Mouse (Mus musculus): Measurements from ENCODE around the gene Prdx3.
"Not testable (repeated sequence)": the region's sequence is repeated elsewhere in the genome, so short reads cannot be mapped to it uniquely, and the experiment has no call there.

Prdx3 gene

DNA sequence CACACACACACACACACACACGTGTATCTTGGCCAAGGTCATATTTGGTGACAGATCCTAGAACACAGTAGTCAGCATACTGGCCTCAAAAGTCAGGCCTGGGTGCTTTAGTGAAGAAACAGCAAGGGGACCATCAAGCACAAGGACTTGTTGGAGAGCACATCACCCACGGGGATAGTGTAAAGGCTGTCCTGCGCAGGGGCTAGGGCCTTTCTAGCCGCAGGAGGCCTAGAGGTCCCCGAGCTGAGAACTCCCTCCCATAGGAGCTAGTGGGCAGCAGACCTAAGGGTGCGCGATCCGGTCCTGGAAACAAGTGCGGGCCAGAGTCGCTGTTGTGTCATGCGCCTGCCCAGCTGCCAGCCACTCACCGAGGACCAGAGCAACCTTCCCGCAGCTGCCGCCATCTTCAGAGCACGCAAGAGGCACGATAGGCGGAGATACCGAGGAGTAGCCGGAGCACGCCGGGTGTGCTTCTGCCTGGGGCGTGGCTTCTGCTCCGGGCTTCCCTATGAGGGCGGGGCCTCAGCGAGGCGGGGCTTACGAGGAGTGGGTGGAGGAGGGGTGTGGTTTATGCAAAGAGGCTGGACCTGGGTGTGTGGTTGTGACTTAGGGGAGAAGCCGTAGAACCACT lies at the start of gene Prdx3:
TSS of gene Prdx3 (minus strand) at position 493 of the 631 bp plus-strand sequence.
- DNase-seq = peak; percentile 98 to 99

DNA sequence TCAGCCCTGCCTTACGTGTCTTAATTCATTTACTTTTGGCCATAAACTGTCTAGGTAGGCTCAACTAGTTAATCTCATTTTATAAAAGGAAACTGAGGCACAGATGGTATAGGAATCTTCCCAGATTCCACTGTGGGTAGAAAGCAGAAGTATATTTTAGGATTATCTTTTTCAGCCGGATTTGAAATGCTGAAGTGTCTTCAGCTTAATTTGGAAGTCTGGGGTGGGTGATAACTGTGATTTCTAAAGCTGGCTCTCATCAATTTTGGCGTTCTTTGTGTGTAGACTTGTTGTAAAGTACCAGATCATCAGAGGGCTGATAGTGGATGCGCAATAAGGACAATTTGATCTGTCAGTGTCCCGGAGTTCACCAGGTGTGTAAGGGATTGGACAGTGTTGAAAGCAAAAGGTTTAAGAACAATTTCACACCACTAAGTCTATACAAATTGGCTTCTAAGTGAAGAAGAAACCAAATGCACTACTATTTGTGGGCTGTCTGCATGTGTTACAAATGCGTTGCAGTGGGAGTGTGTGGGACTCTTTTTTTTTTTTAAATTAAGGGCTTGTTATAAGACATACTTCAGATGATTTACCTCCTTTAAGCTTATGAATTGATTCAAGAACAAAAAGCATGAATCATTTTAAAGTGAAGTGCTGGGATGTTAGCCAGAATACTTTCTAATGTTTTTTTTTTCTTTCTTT lies 42.7 kb upstream of the Prdx3 start:
- DNase-seq = no peak

DNA sequence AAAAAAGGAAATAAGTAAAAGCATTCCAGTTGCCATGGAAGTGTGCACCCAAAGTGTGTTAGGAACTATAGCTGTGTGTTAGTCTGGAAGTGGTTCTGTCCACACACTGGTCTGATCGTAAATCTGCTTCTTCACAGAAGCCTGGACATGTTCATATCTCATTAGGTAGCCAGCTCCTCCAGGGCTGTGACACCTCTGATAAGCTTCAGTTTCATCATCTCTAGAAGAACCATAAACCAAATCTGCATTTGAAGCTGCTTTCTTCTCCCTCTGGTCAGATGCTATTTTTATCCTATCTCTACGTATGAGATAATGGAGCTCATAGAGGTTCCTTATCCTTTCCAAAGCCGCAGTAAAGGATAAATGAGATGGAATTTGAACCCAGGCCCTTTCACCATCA lies 41.5 kb upstream of the Prdx3 start:
- no peak for DNase-seq

DNA sequence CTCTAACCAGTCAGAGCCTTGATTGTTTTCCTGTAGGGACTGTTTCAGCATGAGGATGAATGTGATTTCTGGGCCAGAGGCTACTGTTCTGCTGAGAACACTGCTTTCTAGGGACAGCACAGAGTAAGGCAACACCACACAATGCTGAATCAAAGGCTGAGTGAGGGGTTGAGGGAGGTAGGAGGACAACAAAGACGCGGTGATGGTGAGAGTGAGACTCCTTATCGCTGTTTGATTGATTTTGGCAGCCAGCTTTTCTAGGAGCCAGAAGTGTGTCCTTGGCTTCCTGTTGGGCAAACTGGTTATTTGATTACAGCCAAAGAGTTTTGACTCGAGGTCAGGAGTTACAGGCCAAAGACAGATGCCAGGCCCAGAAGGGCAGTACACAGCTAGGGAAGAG lies 40.9 kb upstream of the Prdx3 start:
- DNase-seq = no peak

DNA sequence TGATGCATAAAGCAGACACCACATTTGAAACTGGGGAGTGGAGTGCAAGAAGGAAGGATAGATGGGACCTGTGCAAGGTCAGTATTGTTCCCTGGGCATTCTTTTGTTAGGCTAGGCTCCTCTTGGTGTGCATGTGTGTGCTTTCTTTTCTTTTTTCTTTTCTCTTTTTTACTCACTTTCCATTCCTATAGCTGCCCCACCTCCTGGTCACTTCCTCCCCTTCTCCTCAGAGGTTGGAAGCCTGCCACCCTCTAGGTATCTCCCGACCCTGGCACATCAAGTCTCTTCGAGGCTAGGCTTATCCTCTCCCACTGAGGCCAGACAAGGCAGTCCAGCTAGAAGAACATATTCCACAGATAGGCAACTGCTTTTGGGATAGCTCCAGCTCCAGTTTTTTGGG lies 37.3 kb upstream of the Prdx3 start:
- DNase-seq = no peak

DNA sequence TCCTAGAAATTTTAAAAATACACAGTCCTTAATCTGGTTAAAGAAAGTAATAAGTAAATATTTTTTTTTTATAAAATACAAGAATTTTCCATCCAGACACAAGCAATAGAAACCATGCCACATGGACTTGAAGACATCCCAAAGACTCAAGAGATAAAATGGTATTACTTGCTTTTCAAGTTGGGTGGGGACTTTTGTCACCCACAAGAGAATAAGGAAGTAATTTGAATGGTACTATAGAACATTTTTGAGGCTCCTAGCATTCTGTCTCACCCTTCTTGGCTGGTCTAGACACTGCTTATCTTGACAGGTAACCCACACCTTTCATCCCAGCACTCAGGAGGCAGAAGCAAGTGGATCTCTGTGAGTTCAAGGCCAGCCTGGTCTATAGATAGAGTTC lies 35.9 kb upstream of the Prdx3 start:
- DNase-seq = no peak

DNA sequence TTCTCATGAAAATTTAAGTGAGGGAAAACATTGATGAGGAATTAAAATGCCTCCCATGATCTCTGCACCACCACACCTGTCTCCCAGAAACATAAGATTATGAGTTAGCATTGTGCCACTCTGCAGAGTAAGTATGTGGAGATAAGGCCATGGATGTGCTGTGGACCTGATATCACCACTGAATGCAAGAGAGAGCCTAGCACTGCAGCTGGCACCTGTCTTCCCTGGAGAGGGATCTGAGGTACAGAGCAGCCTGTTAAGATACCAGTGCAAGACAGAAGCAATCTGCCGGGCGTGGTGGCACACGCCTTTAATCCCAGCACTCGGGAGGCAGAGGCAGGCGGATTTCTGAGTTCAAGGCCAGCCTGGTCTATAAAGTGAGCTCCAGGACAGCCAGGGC lies 31.1 kb upstream of the Prdx3 start:
- no peak for DNase-seq

DNA sequence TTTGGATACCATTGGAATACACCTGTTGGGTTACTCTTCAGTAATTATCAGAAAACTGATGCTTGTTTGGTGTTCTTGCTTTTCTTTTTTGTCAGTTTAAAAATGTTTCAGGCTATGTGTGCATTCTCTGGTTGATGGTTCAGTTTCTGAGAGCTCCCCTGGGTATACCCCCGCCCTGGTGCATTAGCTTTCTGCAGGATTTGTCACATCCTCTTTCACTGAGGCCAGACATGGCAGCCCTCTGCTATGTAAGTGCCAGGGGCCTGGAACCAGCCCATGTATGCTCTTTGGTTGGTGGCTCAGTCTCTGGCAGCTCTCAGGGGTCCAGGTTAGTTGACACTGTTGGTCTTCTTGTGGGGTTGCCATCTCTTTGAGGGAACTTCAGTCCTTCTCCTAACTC lies 29.6 kb upstream of the Prdx3 start:
- no peak for DNase-seq

DNA sequence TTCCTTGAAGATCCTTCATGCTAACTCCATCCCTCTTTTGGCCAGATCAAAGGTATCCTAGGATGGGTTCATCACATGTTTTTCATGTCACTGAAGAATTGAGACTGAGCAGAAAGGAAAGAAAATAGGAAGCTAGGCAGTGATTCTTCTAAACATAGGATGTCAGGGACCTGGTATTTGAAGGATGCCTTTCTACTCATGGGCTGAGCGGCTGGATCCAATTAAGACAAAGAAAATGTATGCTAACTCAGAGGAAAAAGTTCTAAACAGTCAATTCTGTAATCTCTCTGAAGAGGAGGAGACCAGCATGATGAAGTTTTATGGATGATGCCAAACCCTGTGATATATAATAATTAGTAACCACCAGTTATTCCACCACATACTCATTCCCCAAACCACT lies 28.8 kb upstream of the Prdx3 start:
- DNase-seq = no peak

DNA sequence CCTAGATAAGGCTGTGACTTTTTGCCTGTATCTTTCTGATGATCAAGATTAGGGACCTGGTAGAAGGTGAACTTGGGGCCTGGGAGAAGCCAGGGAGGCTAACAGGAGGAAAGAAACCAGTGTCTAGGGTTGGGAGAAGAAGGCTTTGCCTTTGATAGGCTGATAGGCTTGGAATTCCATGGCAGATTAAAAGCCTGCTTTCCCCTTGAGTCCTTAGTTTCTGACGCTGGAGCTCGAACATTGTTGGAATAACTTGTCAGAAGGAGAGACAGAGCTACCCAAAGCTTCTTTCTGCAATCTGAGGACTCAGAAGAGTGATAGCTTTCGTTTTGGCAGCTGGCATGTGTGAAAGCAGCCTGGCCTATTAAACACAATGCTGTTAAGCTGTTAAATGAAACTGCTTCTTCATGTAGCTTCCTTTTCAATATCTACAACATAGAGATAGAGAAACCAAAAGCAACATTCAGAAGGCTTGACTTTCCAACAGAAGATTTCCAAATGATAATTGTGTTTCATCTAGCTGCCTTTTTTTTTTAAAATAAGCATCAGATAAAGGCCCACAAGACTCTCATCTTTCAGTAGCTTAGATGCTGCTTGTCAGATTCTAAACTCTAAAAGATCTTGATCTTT lies 21.0 kb upstream of the Prdx3 start:
- DNase-seq = no peak

DNA sequence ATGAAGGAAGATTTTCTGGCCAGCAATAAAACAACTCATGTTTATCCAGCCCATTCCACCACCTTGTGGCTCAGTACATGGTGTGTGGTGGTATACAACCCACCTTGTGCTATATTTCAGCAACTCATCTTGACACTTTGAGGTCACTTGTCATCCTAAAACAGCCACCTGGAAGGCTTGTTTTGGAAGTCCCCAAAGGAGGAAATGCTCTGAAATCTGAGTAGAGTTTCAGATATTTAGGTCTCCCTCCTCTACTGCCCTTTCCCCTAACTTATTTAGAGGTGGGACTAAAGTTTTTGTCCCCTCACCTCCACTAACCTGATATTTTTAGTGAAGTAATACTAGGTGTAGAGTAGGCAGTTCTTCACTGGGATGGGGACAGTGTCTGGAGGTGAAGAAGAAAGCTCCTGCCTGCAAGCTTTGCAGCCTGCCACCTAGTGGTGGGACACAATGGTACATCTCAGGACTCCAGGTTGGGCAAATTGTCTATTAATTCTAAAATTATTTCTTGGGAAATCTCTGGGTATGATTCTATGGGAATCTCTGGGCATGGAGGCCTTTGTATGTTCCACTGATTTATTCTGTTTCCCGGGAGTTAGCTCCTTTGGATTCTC lies 17.7 kb upstream of the Prdx3 start:
- DNase-seq = peak; percentile 63 to 69

DNA sequence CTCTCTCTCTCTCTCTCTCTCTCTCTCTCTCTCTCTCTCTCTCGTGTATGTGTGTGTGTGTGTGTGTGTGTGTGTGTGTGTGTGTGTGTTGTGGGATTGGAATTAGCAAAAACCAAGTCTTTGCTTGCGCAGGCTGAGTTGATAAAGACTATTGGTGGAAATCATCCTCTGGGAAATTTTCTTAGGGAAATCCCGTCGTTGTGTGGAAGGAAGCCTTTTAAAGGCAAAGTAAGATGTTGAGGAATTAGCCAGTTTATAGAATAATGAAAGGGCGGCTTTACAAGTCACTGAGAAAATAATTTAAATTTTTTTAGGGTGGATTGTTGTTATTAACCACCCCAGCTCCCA lies 16.7 kb upstream of the Prdx3 start:
- DNase-seq = no peak

DNA sequence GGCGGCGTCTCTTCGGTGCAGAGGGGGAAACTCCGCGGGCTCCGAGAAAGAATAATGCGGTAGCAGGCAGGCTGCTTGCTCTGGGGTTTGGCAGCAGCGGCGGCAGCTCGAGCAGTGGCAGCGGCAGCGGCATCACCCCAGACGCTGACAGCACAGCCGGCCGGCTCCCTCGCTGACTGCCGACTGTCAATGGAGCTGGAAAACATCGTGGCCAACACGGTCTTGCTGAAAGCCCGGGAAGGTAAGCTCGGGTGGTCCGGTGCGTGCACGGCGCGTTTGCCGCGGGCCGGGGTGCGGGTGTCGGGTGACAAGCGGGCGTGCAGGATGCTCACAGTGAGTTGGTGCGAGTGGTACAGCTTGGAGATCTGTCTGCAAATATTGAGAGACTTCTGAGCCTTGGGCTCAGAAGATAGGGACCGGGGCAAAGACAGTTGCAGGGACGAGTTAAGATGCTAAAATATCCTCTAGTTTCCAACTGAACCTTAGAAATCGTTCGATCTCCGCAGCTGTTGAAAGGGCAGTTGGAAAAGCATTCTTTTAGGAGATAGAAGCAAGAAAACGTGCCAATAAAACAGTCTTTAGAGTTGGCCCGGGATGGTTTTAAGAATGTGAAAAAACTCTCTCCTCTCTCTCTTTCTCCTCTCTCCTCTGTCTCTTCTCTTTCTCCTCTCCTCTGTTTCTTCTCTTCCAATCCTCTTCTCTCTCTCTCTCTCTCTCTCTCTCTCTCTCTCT lies 16.2 kb upstream of the Prdx3 start:
- no peak for DNase-seq

DNA sequence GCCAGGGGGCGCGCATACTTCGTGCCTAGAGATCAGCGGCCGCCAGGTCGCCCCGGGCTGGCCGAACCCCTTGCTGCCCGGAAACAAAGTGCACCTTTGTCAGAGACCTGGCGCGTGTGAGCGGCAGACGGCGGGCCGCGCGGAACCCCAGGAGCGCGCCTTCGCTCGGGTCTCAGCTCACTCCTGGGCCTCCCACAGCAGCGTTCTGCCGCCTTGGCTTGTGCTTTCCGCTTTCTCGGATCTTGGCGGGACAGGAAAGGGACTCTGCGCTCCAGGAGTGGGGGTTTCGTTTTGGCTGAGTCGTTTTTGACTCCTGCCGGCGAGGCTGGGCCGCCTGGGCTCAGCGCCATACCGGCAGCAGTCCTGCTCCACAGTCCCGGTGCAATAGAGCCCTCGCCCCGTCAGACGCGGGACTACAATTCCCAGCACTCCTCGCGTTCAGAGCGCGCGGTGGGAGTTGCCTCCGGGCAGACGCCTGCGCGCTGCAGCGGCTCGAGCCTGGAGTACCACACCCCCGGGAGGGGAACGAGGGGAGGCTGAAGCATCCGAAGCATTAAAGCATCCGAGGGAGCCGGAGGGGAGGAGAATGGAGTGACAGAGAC lies 15.5 kb upstream of the Prdx3 start, which contains the start of gene Grk5:
TSS of gene Grk5 (plus strand) at position 36 of the 602 bp plus-strand sequence.
- peak; percentile 92 to 95 for DNase-seq

DNA sequence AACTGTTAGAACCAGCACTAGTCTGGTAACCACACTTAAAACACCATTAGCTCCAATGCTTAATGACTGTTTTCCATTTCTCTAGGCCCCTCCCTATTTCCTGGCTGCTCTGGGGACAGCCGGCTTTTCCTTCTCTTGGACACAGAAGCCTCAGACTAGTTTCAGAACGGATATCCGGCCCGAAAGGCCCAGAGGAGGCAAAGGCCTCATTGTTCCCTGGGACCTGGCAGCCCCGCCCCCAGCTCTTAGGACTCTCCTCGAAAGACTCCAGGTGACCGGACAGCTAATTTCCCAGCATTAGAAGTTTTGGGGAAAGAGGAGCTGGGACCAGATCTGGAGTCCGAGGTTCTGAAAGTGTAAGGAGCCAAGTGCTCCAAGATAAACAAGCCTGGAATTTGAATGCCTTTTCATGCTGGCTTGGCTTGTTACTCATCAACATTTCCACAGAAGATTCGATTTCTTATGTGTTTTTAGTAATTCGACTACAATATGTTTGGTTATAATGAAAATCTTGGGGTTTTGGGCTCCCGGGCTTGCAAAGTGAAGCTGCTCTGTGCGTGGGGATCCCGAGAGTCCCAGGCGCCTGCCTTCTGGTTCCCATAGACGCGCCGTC lies 14.9 kb upstream of the Prdx3 start:
- peak; percentile 11 to 40 for DNase-seq

DNA sequence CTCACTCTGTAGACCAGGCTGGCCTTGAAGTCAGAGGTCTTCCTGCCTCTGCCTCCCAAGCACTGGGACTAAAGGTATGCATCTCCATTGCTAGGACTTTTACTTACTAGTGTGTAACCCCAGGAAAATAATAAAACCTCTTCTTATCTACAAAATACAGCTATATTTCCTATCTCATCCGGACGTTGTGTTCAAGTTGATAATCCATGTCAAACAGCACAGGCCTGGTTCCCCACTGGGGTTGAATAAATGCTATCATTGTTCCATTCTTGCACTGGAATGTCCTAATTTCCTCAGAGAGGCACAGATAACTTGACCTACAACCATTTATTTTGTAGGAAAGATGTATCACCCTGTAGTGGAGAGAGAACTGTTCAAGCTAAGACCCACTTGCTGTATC lies 13.3 kb upstream of the Prdx3 start:
- no peak for DNase-seq

DNA sequence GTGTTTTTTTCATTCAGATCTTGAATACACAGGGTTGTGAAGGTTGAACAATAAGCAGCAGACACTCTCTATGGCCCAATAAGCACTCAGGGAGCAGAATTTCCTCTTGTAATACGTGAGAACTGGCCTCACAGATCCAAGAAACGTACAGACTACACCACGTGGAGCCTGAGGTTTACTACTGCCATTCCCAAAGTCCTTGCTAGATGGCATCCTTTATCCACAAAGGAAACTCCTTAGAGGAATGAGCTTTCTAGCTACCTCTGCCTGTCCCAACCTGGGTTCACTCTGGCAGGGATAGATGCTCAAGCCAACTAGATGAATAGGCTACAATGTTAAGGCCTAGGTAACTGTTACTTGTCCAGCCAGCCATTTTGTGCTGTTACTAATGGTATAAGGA lies 8.8 kb upstream of the Prdx3 start:
- no peak for DNase-seq

DNA sequence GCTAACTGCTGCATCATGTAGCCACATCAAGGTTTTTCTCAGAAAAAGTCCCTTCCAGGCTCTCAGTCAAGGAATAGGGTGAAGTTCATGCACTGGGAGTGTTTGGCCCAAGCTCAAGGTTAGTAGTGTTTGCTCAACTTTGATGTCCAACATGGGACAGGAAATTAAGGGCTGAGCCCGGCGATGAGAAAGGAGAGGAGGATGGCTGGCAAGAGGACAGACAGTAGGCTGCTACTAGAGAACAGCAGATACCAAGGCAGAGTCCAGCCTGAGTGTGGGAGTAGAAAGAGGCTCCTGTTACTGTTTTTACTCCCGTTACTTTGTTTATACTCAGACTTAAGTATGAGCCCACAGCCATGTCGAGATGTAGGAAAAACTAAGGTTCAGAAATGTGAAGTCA lies 855 bp downstream of the Prdx3 start:
- DNase-seq = peak in 1 of 2 experiments; percentile 4

DNA sequence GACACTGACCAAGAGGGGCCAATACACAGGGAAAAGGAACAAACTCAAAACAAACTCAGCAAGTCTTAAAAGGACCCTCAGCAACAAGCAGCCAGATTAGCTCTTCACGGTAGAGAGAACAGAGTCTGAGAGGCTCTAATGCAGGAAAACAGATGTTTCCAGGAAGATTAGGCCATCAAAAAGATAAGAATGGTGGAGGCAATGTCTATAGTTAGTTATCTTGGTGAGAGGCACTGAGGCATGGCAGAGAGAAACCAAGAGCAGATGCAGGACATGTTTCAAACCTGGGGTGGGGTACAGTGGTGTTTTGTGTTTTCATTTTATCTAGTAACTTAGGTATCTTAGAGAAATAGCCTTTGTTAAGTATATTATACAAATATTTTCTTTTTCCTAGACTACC lies 2.1 kb downstream of the Prdx3 start:
- DNase-seq = no peak

DNA sequence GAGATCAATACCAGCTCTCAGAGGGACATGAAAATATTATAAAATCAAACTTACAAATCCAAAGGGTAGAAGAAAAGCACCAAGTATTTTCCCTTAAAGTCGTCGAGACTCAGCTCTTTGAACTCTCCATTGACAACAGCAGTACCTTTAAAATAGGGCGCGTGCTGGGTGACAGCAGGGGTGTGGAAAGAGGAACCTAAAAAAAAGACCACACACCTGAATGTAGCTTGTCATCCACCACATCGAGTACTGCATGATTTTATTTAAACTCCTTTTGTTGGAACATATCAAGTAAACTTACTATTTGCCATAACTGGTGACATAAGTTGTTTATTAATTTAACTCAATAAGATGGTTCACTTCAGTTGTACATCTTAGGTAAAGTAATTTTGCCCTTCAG lies 3.0 kb downstream of the Prdx3 start:
- no peak for DNase-seq

DNA sequence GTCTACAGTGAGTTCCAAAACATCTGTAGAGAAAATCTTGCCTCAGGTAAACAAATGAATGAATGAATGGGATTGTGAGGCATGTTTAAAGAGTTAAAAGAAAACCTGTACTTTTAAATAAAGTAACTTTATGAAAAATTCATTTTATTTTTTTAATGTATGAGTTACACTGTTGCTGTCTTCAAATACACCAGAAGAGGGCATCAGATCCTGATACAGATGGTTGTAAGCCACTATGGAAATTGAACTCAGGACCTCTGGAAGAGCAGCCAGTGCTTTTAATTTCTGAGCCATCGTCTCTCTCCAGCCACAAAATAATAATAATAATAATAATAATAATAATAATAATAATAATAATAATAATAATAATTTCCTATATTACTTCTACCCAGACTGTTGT lies 3.9 kb downstream of the Prdx3 start:
- no peak for DNase-seq

DNA sequence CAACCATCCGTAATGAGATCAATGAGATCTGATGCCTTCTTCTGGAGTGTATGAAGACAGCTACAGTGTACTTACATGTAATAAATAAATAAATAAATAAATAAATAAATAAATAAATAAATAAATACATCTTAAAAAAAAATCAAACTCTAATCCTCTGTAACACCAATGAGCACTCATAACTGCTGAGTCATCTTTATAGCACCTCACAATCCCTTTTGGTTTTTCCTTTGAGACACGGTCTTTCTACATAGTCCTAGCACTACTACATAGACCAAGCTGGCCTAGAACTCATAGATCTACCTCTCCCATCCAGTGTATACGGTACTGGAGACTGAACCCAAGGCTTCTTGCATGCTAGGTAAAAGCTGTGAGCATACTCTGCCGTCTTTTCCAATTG lies 8.2 kb downstream of the Prdx3 start:
- not testable (repeated sequence) for DNase-seq

Measured in thymus, postnatal 36 days (tissue).